Mouse (Mus musculus) liver, adult 2 months (tissue): ENCODE measurements at regions not wholly inside any gene's neighbourhood (a gene's known extent, or its start where the extent isn't known, plus 50 kb on each side); places are given as distances from the start of the nearest gene placed in this dataset.

Source experiments
- CTCF ChIP-seq: fragments of 200-500 bp; IDR thresholded peaks from 2 replicates; pipeline ENCODE4 v1.5.1; 2011; ENCODE audit warnings: low read depth, low read length, control low read depth
- POLR2A ChIP-seq: fragments of 200-500 bp; IDR thresholded peaks from 2 replicates; pipeline ENCODE4 v1.6.1; 2011; ENCODE audit warnings: low read length, control low read depth; ENCODE audit not compliant: insufficient read depth; ENCODE audit errors: extremely low read depth

- TF ChIP-seq CTCF (no peak), POLR2A (no peak)
These were observed 88.7 kb upstream of the Klhl13 start for GRCm38 (mm10) chrX:23453616-23454015.
